Mouse (Mus musculus) cerebral cortex, adult 2 months (tissue): ENCODE data around the gene Pign.

Experiments used
- WGBS: fragments of 180-500 bp; shearing (Covaris S2); methylation state at CpG from one replicate; pipeline ENCODE4 v1.1.7; 2018; 5-methylcytosine and 5-hydroxymethylcytosine counted together

The Pign gene

DNA sequence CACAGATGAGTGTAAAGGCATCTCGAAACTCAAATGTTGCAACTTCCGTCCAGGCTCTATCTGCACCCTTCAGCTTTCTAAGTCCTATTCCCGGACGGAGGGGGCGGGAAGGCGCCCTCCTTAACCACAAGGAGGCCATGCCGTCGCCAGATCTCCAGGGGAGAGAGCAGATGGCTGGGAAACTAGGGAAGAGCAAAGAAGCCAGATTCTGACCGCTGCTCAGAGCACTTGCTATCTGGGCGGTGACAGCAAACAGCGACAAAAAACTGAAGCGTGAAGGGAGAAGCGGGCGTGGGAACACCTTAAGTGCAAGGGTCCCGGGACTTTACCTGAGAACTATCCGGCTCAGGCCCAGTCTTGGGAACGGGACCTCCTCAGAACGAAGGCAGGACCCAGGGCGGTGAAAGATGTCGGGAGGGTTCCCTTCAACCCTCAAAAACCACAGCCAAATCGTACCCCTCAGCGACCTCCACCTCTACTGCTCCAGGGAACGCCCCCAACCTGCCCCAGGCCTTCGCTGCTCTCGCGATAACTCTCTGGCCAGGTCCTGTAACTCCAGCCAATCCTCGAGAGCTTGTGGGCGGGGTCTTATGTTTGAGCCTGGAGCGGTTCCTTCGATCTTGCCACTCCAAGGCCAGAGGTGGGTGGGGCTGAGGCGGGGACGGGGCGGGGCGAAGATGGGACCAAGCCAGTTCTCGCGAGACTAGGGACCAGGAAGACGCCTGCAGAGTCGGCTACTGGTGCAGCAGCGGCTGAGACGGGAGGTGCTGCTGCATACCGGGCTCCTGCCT lies at the start of gene Pign, which contains the start of gene Relch:
TSS of gene Pign (minus strand) at position 507 of the 791 bp plus-strand sequence.
TSS of gene Relch (plus strand) at position 691 of the 791 bp plus-strand sequence.
- WGBS = under 1% methylated on average over 41 of the region's 41 CpGs

DNA sequence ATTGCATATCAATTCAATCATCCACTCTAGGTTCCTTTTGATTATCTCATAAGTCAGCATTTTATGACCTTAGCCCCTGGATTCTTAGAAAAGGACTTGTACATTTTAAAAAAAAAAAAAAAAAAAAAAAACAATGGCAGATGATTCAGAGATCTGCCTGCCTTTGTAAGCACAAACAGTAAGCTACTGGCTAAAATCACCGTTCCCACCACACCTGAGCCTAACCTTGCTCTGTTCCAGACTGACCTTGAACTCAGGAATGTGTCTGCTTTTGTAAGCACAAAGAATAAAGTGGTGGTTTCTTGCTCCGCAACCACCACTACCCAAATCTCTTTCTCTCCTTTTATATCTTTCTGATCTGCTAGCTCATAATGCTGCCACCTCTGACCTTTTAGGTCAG lies 49.3 kb upstream of the Pign start:
- 99% methylated on average over 2 of the region's 2 CpGs for WGBS

DNA sequence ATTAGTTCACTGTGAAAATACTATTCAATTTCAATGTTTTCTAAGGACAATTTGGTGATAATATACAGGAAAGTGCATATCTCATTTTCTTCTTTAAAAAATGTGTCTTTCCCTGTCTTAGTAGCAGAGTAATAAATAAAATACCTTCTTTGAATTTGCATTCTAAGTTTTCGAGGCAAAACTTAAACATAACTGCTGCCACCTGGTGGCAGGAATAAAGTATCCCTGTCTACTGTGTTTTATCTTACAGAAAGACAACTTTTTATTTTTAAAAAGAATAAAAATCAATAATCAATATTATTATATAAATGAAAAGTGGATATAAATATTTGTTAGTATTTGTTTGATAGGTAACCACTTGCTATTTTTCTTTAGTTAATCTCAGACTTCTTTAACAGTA lies 47.8 kb upstream of the Pign start:
- 9% methylated on average over 1 of the region's 1 CpGs for whole genome bisulfite sequencing

DNA sequence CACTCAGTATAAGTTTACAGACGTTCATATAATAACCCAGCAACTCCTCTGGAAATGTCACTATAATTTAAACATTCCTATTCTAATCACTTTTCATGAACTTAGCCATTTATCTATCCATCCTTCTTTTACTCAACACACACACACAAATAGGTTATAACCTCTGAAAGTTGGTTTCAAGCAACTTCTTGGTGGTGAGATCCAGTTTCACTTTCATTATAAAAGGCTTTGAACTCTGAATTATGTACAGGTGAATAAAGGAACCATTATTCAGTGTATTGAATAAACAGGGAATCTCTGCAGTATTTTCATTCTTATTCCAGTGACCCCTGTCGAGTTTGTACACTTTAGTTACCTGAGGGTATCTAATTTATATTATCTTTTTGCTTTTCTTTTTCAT lies 45.9 kb upstream of the Pign start:
- WGBS = 74% methylated on average over 2 of the region's 2 CpGs

DNA sequence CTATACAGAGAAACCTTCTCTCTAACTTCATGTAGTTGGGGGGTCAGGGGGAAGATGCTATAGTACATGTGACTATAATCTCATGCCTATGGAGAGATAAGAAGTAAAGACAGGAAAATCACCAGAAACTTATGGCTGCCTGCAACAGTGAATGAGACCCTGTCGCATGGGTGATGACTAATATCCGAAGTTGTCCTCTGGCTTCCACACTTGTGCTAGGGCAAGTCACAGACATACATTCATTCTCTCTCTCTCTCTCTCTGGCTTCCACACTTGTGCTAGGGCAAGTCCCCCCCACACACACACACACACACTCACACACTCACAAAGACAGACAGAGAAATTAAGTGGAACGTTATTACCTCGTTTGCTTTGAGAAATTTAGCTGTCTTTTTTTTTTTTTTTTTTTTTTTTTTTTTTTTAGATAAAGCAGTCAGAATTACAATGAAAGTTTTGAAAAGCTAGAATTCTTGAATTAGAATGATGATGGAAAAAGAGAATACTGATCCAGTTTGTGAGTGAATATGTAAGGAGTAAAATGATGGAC lies 37.6 kb upstream of the Pign start:
- WGBS = 63% methylated on average over 4 of the region's 4 CpGs

DNA sequence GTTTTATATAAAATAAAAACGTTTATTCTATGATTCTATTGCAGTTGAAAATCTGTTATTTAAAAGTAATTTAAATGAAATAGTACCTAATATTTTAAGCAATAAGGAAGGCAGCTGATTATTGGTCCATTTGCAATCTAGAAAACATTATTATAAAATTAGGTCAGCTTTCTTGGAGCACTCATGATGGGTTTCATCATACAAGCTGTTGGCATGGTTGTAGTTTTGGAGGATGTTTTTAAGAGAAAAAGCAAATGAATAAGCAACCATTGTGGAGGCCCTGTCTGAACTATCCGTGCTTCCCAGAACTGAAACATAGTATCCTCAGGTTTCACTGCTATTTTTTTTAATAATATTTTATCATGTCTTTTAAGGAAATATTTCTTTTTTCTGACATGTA lies 32.1 kb upstream of the Pign start:
- WGBS = 79% methylated on average over 2 of the region's 2 CpGs

DNA sequence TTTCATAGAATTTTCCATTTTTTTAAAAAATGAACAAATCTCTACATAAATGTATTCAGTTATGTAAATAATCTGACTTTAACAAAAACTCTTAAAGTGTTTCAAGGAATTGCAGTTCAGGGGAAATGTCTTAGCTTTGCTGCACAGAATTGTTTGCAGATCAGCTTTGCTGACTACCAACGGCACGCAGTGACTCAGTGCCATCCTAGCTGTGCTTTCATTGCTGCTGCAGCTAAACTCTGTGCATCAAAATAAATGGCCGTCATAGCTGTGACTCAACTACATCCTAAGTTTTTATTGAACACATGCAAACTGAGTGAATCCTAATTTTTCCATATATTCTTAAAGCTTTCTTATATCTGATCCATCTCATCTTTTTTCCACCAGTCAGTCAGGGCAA lies 22.0 kb upstream of the Pign start:
- 38% methylated on average over 3 of the region's 3 CpGs for WGBS

DNA sequence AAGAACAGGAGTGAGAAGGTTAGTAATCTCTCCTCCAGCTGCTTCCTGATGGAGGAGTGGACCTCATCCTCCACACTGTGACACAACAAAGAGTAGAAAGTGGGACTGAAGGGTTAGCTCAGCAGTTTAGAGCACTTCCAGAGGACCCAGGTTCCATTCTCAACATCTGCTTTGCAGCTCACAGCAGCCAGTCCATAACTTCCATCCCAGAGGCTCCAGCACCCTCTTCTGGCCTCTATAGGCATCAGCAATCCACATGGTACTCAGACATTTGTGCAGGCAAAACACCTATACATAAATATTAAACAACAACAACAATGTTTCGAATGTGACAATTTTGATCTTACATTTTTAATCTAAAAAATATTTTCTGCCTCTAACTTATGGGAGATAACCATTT lies 17.1 kb upstream of the Pign start:
- 92% methylated on average over 1 of the region's 1 CpGs for WGBS

DNA sequence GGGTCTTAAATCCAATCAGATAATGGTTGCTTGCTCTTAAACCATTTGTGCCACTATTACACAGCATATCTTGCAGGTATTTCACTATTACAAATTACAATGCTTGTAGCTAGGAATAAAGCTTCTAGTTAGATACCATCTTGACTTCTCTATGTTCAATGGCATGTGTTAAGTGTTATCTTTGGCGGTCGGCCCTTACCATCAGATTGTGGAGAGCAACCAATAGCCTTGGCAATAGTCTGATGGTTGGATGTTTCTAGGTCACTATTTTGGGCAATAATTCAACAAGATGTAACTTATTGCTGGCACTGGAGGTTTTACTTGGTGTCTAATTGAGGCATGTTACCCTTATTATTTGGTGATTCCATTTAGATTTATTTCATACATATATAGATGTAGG lies 11.3 kb upstream of the Pign start:
- WGBS = 84% methylated on average over 2 of the region's 2 CpGs

DNA sequence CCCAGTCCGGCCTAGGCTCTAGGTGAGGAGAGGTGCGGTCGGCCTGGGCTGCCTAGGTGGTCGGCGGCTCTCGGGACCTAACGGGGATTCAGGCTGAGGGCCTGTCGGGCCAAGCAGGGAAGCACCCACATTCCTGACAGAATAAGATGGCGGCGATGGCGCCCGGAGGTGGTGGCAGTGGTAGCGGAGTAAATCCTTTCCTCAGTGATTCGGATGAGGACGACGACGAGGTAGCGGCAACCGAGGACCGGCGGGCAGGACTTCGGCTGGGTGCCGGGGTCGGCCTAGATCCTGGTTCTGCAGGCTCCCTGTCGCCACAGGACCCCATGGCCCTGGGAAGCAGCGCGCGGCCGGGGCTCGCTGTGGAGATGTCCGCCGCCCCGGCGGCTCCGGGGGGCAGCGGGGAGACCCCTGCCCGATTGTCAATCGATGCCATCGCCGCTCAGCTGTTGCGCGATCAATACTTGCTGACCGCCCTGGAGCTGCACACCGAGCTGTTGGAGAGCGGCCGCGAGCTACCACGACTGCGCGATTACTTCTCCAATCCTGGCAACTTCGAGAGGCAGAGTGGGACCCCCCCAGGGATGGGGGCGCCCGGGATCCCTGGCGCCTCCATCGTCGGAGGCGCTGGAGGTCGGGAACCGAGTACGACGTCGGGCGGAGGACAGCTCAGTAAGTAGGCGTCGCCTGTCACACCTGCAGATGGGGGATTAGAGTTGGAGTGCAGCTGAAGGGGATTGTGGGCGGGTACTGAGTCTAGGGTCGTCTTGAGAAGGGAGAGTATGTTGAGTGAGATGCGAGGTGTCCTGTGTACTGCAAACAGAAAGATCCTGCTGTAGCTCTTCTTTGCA lies 710 bp upstream of the Pign start:
- WGBS = under 1% methylated on average over 68 of the region's 68 CpGs

DNA sequence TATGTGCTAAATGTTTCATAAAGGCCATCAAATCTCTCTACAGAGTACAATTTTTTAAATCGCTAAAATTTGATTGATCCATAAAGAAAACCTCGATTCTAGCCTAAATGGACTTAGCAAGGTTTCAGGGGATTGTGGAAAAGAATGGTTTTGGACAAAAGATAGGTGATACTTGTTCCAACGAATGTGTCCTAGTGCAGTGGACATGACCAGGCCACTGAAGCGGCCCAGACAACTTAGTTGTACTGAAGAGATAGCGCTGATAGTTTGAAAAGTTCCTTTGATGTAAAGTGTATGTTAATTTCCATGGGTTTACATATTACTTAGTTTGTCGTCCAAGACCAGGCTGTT lies 682 bp downstream of the Pign start:
- WGBS = 7% methylated on average over 6 of the region's 6 CpGs

DNA sequence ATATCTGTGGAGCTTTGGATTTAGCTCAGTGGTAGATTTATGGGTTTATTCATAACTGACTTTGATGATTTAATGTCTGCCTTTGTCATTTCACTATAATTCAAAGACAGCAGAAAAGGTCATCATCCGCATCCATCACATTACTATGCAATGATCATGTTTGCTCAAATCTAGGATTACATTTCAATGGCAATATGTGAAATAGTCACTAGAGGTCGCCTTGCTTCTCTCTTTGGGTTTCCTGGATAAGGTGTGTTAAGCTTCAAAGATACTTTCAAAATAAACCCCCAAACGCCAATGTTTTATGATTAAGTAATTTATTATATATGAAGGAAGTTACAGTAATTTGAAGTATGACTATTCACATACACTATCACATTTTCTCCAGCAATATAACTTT lies 3.5 kb downstream of the Pign start:
- WGBS = 11% methylated on average over 3 of the region's 3 CpGs

DNA sequence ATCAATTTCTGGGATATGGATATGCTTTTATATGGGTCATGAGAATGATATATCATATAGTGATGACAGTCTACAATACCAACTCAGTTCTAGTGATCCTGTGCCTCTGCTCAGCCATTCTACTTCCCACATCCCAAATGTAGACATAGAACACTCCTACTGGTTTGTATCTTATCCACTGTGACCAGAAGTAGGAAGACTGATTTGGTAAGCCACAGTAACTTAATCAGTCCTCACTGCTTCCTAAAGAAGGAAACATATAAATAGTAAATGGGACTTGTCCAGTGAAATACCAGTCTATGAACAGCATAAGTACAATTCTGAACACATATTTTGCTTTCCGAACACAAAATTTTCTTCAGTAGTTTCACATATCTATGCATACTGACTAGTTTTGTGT lies 9.5 kb downstream of the Pign start:
- WGBS = 83% methylated on average over 1 of the region's 1 CpGs

DNA sequence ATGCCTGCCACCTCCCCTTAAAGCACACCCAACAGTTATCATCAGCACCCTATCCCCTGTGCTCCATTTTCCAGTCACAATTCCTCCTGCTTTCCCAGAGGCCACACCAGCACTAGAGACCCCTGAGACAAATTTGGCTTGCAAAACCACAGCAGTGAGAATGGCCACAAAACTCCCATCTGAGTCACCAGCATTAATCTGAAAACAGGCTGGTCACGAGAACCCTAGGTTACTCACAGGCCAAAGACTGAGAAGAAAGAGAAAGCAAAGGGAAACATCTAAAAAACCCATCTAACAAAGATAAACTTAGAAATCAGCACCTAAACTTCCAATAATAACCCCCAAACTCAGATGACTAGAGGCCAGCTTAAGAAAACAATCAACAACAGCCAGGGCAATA lies 12.8 kb downstream of the Pign start:
- WGBS = 89% methylated on average over 1 of the region's 1 CpGs

DNA sequence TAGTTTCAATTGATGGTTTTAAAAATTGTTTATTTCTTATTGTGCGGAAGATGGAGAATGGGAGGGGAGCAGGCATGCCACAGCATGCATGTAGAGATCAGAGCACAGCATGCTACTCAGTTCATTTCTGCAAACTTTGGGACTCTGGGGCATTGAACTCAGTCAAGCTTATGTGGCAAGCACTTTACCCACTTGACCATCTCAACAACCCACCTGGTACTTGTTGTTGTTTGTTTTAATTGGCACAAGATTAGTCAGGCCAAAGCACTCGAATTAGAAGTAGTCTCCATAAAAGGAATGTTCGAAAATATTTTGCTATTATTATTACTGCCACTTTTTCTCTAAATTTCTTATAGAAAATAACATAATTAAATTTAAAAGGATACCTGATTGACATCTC lies 19.4 kb downstream of the Pign start:
- 91% methylated on average over 3 of the region's 3 CpGs for WGBS

DNA sequence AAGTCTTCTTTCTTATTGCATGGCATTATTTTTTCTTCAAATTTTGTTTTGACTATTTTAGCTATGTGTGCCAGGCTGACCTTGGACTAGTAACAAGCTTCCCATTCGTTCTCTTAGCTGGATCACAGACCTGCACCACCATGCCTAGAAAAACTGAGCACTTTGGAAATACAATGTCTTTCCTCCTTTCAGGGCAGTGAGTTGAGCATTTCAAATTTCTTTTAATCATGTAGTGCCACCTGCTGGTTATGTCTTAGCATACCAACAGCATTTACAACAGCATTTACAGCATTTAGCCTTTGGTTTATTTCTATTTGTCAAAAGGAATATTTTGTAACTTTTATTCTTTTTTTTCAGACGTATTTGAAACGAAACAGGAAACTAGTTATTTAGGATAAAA lies 33.0 kb downstream of the Pign start:
- 19% methylated on average over 3 of the region's 3 CpGs for whole genome bisulfite sequencing

DNA sequence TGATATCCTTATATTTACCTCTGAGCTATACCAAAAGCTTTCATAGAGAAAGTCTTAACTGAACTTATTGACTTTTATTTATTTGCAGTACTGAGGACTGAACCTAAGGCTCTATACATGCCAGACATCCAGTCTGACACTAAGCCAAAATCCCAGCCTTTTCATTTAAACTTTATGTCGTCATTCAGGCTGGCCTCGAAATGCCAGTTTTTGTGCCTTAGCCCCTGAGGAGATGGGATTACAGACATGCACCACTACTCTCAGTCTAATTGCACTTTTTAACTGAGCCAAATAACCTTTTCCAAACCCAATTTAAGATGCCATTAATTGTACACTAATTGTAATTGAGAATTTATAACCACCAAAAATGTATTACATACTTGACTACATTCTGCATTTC lies 73.8 kb downstream of the Pign start:
- WGBS = 87% methylated on average over 2 of the region's 2 CpGs

DNA sequence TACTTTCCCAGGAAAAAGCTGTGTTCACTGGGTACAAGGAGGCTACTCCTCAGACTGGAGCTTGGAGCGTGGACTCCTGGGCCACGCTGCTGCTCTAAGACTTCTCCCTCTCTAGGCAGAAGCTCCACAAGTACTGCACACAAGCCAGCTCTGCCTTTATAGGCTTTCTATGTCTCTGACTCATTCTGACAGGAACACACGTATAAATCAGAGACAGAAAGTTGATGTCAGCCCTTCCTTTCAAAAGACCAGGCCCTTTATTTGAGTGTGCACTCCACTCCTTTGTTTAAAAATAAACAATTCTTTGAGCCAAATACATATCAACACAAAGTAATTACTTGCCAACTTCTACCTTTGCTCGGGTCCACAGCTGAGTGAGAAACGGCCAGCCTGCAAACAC lies 74.8 kb downstream of the Pign start:
- 80% methylated on average over 5 of the region's 5 CpGs for WGBS

DNA sequence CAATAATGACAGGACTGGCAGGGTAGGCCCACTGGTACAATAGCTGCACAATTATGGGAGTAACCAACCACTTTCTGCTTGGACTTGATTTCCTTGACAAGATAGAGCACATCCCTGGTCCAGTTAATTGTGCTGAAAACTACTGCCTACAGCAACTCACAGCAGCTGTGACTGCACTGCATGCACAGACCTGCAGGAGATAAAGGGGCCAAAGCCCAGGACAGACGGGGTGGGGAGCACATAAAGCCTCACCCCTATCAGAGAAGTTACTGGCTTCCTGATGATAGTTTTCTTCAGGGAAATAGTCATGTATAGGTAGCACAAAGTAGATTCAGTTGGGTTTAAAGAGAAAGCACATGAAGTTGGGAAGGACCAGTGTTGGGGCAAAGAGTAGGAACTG lies 80.7 kb downstream of the Pign start:
- WGBS = 100% methylated on average over 1 of the region's 1 CpGs

DNA sequence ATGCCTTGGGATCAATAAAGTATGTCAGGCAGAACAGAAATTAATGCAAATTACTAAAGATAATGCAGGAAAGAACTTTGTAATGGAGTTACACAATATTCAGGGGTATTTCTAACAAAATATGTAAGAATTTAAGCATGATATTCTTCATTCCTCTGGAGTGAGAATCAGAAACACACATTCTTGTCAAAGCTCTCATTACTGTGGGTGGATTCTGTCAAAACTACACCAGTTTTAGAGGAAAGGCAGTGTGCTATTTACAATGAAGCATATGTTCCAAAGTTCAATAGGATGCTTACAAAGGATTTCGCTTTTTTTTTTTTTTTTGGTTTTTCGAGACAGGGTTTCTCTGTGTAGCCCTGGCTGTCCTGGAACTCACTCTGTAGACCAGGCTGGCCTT lies 82.6 kb downstream of the Pign start:
- 69% methylated on average over 2 of the region's 2 CpGs for WGBS

DNA sequence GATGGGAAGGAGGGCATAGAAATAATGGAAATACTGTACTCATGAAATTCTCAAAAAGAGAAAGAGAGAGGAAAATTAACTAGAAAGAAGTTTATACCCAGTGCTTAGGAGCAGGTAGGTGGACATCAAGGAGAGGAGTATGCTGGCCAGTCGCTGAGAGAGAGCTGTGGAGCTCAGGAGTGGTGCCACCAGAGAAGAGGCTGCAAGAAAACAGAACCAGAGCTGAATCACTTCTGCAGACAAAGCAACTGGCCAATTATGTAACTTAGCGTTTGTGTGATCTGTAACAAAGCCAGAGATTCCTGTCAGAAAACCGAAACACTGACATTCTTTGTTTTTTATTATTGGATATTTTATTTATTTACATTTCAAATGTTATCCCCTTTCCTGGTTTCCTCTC lies 97.4 kb downstream of the Pign start:
- 48% methylated on average over 3 of the region's 3 CpGs for WGBS

DNA sequence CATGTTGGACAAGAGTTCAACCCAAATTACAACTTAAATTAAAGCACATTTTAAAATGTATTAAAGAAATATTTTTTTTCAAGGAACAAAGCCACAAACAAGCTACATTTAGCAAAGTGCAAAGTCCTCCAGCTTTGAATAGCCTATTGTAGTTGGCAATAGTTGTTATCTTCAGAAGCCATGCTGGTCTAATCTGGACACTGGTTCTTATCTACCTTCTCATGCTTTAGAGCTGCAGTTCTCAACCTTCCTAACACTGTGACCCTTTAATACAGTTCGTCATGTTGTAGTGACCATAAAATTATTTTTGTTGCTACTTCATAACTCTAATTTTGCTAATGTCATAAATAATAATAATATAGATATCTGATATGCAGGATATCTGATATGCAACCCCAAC lies 99.2 kb downstream of the Pign start:
- WGBS = 94% methylated on average over 1 of the region's 1 CpGs

DNA sequence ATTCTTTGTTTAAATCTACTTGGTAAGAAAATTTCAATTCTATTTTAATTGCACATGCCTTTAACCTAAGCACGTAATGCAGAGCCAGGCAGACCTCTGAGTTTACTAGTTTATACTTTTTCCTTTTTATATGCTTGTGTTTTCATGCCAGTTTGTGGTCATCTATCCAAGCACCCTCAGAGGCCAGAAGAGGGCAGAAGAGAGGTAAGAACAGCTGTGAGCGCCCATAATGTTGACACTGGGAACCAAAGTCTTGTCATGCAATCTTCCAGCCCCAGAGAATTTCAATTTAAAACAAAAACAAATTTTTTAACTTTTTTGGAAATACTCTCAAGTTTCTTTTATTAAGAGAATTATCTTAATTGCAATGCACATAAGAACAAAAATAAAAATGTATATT lies 99.7 kb downstream of the Pign start:
- 99% methylated on average over 2 of the region's 2 CpGs for WGBS
